21 mouse cellular contexts compared by ENCODE assay signal in genomic region chr4:76144333-76144732, GRCm38 (mm10).
A peak's percentile ranks its signal among the peaks of the same experiment; 100 is the strongest.
DNase-seq lines count a peak whose midpoint lies in the region; ATAC-seq lines count a peak whose summit lies in the region.
"Had no signal": no experiment of that assay in that cellular context is flagged by ENCODE, and none has a peak within 500 bp of the region (broad histone marks: within the 10 kb centered on the region; RNA-seq: fewer than 3 reads in every experiment).

No protein-coding gene starts in this region.

- no peaks in the 10 kb centered on the region for H3K36me3 ChIP-seq in forebrain, embryonic 13.5 days (ENCODE audit: poor library complexity, severe bottlenecking)
- H3K36me3 ChIP-seq in forebrain, embryonic 10.5 days (replicated peaks): no peaks in the 10 kb centered on the region
- no peaks in the 10 kb centered on the region; the same call in 1 of the 2 replicates for H3K36me3 ChIP-seq in midbrain, embryonic 13.5 days
- no peaks in the 10 kb centered on the region for H3K36me3 ChIP-seq in midbrain, embryonic 11.5 days (ENCODE audit: control insufficient read depth, insufficient read depth, low read length)
- H3K36me3 ChIP-seq in midbrain, embryonic 16.5 days (ENCODE audit: control insufficient read depth, insufficient read depth, low read length): no peaks in the 10 kb centered on the region
- H3K36me3 ChIP-seq: embryonic facial prominence, embryonic 10.5 days; G1E; heart, embryonic 13.5 days; hindbrain, embryonic 12.5 days had no signal

- no peak for DNase-seq in forebrain, embryonic 10.5 days (ENCODE audit: extremely low spot score, low spot score)
- DNase-seq in midbrain, embryonic 11.5 days (ENCODE audit: low spot score, missing footprints): no peak
- peak; percentile 28 for DNase-seq in brain, embryonic 18.5 days (ENCODE audit: low read depth, low spot score)
- DNase-seq: adrenal gland, adult 8-10 months; adrenal gland, postnatal 36 days; B cell, adult 2 months; cerebellum, postnatal 10 days; gastrocnemius, adult 2 months; gastrocnemius, postnatal 25 days; heart, postnatal 36 days had no signal

- H3K9me3 ChIP-seq in forebrain, embryonic 13.5 days (replicated peaks): no peaks in the 10 kb centered on the region
- H3K9me3 ChIP-seq in forebrain, embryonic 10.5 days: no peaks in the 10 kb centered on the region
- H3K9me3 ChIP-seq in midbrain, embryonic 13.5 days: no peaks in the 10 kb centered on the region
- H3K9me3 ChIP-seq in midbrain, embryonic 11.5 days (ENCODE audit: control insufficient read depth, low read length): no peaks in the 10 kb centered on the region
- H3K9me3 ChIP-seq in midbrain, embryonic 16.5 days (replicated peaks; ENCODE audit: control insufficient read depth, low read length, poor library complexity, severe bottlenecking): no peaks in the 10 kb centered on the region
- H3K9me3 ChIP-seq: embryonic facial prominence, embryonic 10.5 days; G1E; heart, embryonic 13.5 days; hindbrain, embryonic 12.5 days had no signal

- H3K27me3 ChIP-seq in forebrain, embryonic 13.5 days: no peaks in the 10 kb centered on the region
- H3K27me3 ChIP-seq in forebrain, embryonic 10.5 days (ENCODE audit: poor library complexity, severe bottlenecking): no peaks in the 10 kb centered on the region
- no peaks in the 10 kb centered on the region for H3K27me3 ChIP-seq in midbrain, embryonic 13.5 days
- no peaks in the 10 kb centered on the region for H3K27me3 ChIP-seq in midbrain, embryonic 11.5 days (ENCODE audit: control insufficient read depth, insufficient read depth, low read length)
- no peaks in the 10 kb centered on the region for H3K27me3 ChIP-seq in midbrain, embryonic 16.5 days (ENCODE audit: control insufficient read depth, insufficient read depth, low read depth, low read length)
- H3K27me3 ChIP-seq: heart, embryonic 13.5 days; hindbrain, embryonic 12.5 days had no signal

- peak; percentile 74 for ATAC-seq in forebrain, embryonic 13.5 days
- no peak for ATAC-seq in midbrain, embryonic 13.5 days
- no peak for ATAC-seq in midbrain, embryonic 11.5 days (ENCODE audit: low FRiP score)
- peak; percentile 65 for ATAC-seq in midbrain, embryonic 16.5 days
- no peak for ATAC-seq in frontal cortex, adult (ENCODE audit: low TSS enrichment)
- ATAC-seq: CD4-positive, CD25-positive, alpha-beta regulatory T cell, adult 4 months; hindbrain, embryonic 16.5 days; inflammation-experienced regulatory T-cells, adult 6 months had no signal

- H3K27ac ChIP-seq in forebrain, embryonic 13.5 days: no peak overlapping the region
- H3K27ac ChIP-seq in forebrain, embryonic 10.5 days: no peak overlapping the region
- peak overlapping the region; percentile 39; the same call in 1 of the 2 replicates for H3K27ac ChIP-seq in midbrain, embryonic 13.5 days
- no peak overlapping the region for H3K27ac ChIP-seq in midbrain, embryonic 11.5 days (ENCODE audit: low read depth, low read length)
- no peak overlapping the region for H3K27ac ChIP-seq in midbrain, embryonic 16.5 days (ENCODE audit: low read length)
- H3K27ac ChIP-seq: embryonic facial prominence, embryonic 10.5 days; gastrocnemius, adult 2 months; heart, embryonic 13.5 days; hindbrain, embryonic 12.5 days had no signal

- no peak overlapping the region for H3K9ac ChIP-seq in forebrain, embryonic 13.5 days
- H3K9ac ChIP-seq in midbrain, embryonic 13.5 days (replicated peaks): no peak overlapping the region
- H3K9ac ChIP-seq in midbrain, embryonic 11.5 days (ENCODE audit: low read length): no peak overlapping the region
- no peak overlapping the region for H3K9ac ChIP-seq in midbrain, embryonic 16.5 days (ENCODE audit: low read depth, low read length)
- H3K9ac ChIP-seq: heart, embryonic 13.5 days; hindbrain, embryonic 12.5 days had no signal

- H3K4me2 ChIP-seq in forebrain, embryonic 13.5 days: no peak overlapping the region
- no peak overlapping the region for H3K4me2 ChIP-seq in midbrain, embryonic 13.5 days (replicated peaks)
- H3K4me2 ChIP-seq in midbrain, embryonic 11.5 days: no peak overlapping the region
- H3K4me2 ChIP-seq in midbrain, embryonic 16.5 days (ENCODE audit: low read length): no peak overlapping the region
- H3K4me2 ChIP-seq: heart, embryonic 13.5 days; hindbrain, embryonic 12.5 days had no signal

- H3K4me1 ChIP-seq in forebrain, embryonic 13.5 days: peaks cover 12% of the 10 kb centered on the region
- no peaks in the 10 kb centered on the region for H3K4me1 ChIP-seq in forebrain, embryonic 10.5 days
- H3K4me1 ChIP-seq in midbrain, embryonic 13.5 days (replicated peaks): peaks cover 9% of the 10 kb centered on the region
- no peaks in the 10 kb centered on the region for H3K4me1 ChIP-seq in midbrain, embryonic 11.5 days (ENCODE audit: control insufficient read depth, insufficient read depth, low read length)
- peaks cover 7% of the 10 kb centered on the region; the same call in 1 of the 2 replicates for H3K4me1 ChIP-seq in midbrain, embryonic 16.5 days (ENCODE audit: control insufficient read depth, insufficient read depth, low read length)
- H3K4me1 ChIP-seq: embryonic facial prominence, embryonic 10.5 days; heart, embryonic 13.5 days; hindbrain, embryonic 12.5 days had no signal

- 29% methylated on average over 2 of the region's 2 CpGs for WGBS in forebrain, embryonic 13.5 days
- WGBS in forebrain, embryonic 10.5 days: 88% methylated on average over 2 of the region's 2 CpGs
- 49% methylated on average over 2 of the region's 2 CpGs for WGBS in midbrain, embryonic 13.5 days
- WGBS in midbrain, embryonic 11.5 days: 72% methylated on average over 2 of the region's 2 CpGs
- 30% methylated on average over 2 of the region's 2 CpGs for WGBS in midbrain, embryonic 16.5 days

- no peak overlapping the region for H3K4me3 ChIP-seq in forebrain, embryonic 13.5 days
- H3K4me3 ChIP-seq in forebrain, embryonic 10.5 days: no peak overlapping the region
- no peak overlapping the region for H3K4me3 ChIP-seq in midbrain, embryonic 13.5 days (replicated peaks)
- H3K4me3 ChIP-seq in midbrain, embryonic 11.5 days (ENCODE audit: low read depth, low read length): no peak overlapping the region
- no peak overlapping the region for H3K4me3 ChIP-seq in midbrain, embryonic 16.5 days (ENCODE audit: low read depth, low read length)
- H3K4me3 ChIP-seq: embryonic facial prominence, embryonic 10.5 days; gastrocnemius, adult 2 months; heart, embryonic 13.5 days; hindbrain, embryonic 12.5 days had no signal

Comparison
In these comparisons a context has a peak if more than half of its experiments do, and no peak if none do; other contexts are left out.
1. ATAC-seq: peak in forebrain, embryonic 13.5 days (single experiment) and midbrain, embryonic 16.5 days (single experiment); none in midbrain, embryonic 13.5 days (single experiment), midbrain, embryonic 11.5 days (single experiment) and frontal cortex, adult (single experiment).